Mouse (Mus musculus): Measurements from ENCODE around the gene Sf3b4.

- TF ChIP-seq POLR2A (IDR thresholded peaks at IDR 0.05; ENCODE audit: insufficient read length, low read depth) = no peak
- no peak for TF ChIP-seq TCF12 (IDR thresholded peaks at IDR 0.05; ENCODE audit: insufficient read depth, poor library complexity, severe bottlenecking)
- no peak for TF ChIP-seq POLR2AphosphoS2 (IDR thresholded peaks at IDR 0.05; ENCODE audit: insufficient read length, low read depth)
- no peak for TF ChIP-seq MAX (IDR thresholded peaks at IDR 0.05; ENCODE audit: low read depth)
- TF ChIP-seq MYOG (IDR thresholded peaks at IDR 0.05; ENCODE audit: control insufficient read depth in 1 of 3, insufficient read depth in 1 of 3, insufficient read length in 2 of 3, low read depth in 2 of 3) = no peak
- no peak for TF ChIP-seq E2F4 (IDR thresholded peaks at IDR 0.05; ENCODE audit: insufficient read depth)
- no peak for TF ChIP-seq REST (IDR thresholded peaks at IDR 0.05; ENCODE audit: insufficient read depth, insufficient read length)
- TF ChIP-seq SRF (IDR thresholded peaks at IDR 0.05; ENCODE audit: control insufficient read depth, insufficient read length, low read depth) = no peak
- TF ChIP-seq USF1 (IDR thresholded peaks at IDR 0.05; ENCODE audit: low read depth) = no peak
These were observed 27.6 kb downstream of the Sf3b4 start for GRCm38 (mm10) chr3:96199731-96200130.

All from myocyte (in vitro differentiated cells).